Mouse (Mus musculus) C2C12 (cell line): ENCODE measurements around the gene Ndufaf8.

Experiments
- CTCF ChIP-seq: IDR thresholded peaks from one replicate; pipeline ENCODE4 v1.5.1; 2011; ENCODE audit not compliant: control insufficient read depth, insufficient read depth, insufficient read length
- MAX ChIP-seq: IDR thresholded peaks from one replicate; pipeline ENCODE4 v1.6.1; 2011; ENCODE audit warnings: mild to moderate bottlenecking, control low read depth
- MYOD1 ChIP-seq: IDR thresholded peaks from one replicate; pipeline ENCODE4 v1.6.1; 2011; ENCODE audit warnings: low read depth; ENCODE audit not compliant: control insufficient read depth, insufficient read length
- USF1 ChIP-seq: IDR thresholded peaks from one replicate; pipeline ENCODE4 v1.6.1; 2011; ENCODE audit warnings: low read depth, mild to moderate bottlenecking, control low read depth, moderate library complexity

GRCm38 (mm10) chr11:120136796-120137624 is 38.3 kb downstream of the Ndufaf8 start:
- TF ChIP-seq USF1 (no peak), CTCF (no peak), MAX (no peak), MYOD1 (no peak)
